Mouse (Mus musculus): ENCODE measurements around the gene Plcl1.

GRCm38 (mm10) chr1:55445043-55445688, 39.4 kb downstream of the Plcl1 start:
- TF ChIP-seq CTCF (IDR thresholded peaks at IDR 0.05; ENCODE audit: insufficient read depth, low read depth, low read length) (no peak), POLR2A (IDR thresholded peaks at IDR 0.05; ENCODE audit: insufficient read depth, low read depth, low read length) (no peak)
